Mouse (Mus musculus): Measurements from ENCODE around the gene Sarnp. TPM values are rescaled to one million over a fixed set of nuclear protein-coding genes. Genes with fewer than 3 reads are reported as not detected.

Gene Sarnp
- polyA plus RNA-seq, 1 experiment, result 40.8 TPM

DNA sequence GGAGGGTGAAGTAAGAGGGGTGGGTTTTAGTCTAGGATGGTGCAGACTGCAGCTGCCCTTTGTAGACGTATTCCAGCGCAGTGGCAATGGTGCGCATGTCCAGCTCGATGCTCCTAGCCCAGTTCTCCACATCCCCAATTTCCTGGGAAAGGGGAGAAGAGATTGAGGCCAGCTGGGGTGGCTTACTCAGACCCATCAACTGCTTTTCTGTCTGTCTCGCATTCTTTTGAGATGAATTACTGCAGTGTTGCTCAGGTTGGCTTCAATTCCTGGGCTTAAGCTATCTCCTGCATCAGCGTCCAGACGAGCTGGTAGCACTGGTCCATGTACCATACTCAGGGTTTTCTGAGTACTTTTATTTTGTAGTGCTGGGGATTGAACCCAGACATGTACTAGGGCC, 102.8 kb downstream of the Sarnp start:
- peak overlapping the region; percentile 34 for H3K4me3 ChIP-seq
- peak; percentile 40 for TF ChIP-seq POLR2A (IDR thresholded peaks at IDR 0.05; ENCODE audit: insufficient read length, low read depth)
- no peak for TF ChIP-seq TCF12 (IDR thresholded peaks at IDR 0.05; ENCODE audit: insufficient read depth, poor library complexity, severe bottlenecking)
- peak; percentile 82 for TF ChIP-seq POLR2AphosphoS2 (IDR thresholded peaks at IDR 0.05; ENCODE audit: insufficient read length, low read depth)
- TF ChIP-seq MYOD1 (IDR thresholded peaks at IDR 0.05; ENCODE audit: control insufficient read depth in 1 of 3, insufficient read length in 2 of 3, low read depth in 2 of 3), result peak in 1 of 3 experiments; percentile 37
- peak overlapping the region; percentile 92 for H3K4me2 ChIP-seq (ENCODE audit: low read depth)
- H3ac ChIP-seq (ENCODE audit: control insufficient read depth, insufficient read length), result peak overlapping the region; percentile 0
- no peaks in the 10 kb centered on the region for H3K27me3 ChIP-seq (ENCODE audit: control insufficient read depth, insufficient read depth, insufficient read length)
- peaks cover 20% of the 10 kb centered on the region for H3K79me2 ChIP-seq (ENCODE audit: control insufficient read depth, insufficient read depth)
- peaks cover 25% of the 10 kb centered on the region for H3K36me3 ChIP-seq (ENCODE audit: control insufficient read depth, insufficient read depth)

DNA sequence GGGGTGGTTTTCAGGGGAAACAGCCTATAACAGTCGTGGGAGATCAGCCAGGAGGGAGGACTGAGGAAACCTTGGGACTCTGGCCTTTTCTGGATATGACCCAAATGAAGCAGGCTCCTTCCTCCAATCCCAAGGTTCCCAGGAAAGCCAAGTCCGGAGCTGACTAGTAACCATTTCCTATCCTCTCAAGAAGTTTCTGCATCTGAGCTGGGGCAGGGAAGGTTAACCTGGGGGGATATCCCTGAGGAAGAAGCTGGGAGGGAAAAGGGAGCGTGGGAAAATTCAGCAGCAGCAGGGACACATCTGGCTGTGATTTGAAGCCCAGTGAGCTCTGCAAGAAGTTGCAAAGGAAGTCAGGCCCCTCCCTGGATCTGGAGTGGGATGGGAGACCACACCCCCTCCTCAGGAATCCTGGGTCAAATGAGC, 103.6 kb downstream of the Sarnp start:
- no peak for TF ChIP-seq MYOD1 (IDR thresholded peaks at IDR 0.05; ENCODE audit: control insufficient read depth in 1 of 3, insufficient read length in 2 of 3, low read depth in 2 of 3)
- no peak for TF ChIP-seq USF1 (IDR thresholded peaks at IDR 0.05; ENCODE audit: low read depth)
- TF ChIP-seq POLR2A (IDR thresholded peaks at IDR 0.05; ENCODE audit: insufficient read length, low read depth), result no peak
- no peak for TF ChIP-seq SRF (IDR thresholded peaks at IDR 0.05; ENCODE audit: control insufficient read depth, insufficient read length, low read depth)
- TF ChIP-seq TCF12 (IDR thresholded peaks at IDR 0.05; ENCODE audit: insufficient read depth, poor library complexity, severe bottlenecking), result no peak
- TF ChIP-seq TCF3 (IDR thresholded peaks at IDR 0.05; ENCODE audit: insufficient read length, low read depth), result no peak
- no peak for TF ChIP-seq MYOG (IDR thresholded peaks at IDR 0.05; ENCODE audit: control insufficient read depth in 1 of 3, insufficient read depth in 1 of 3, insufficient read length in 2 of 3, low read depth in 2 of 3)
- no peak for TF ChIP-seq E2F4 (IDR thresholded peaks at IDR 0.05; ENCODE audit: insufficient read depth)
- TF ChIP-seq POLR2AphosphoS2 (IDR thresholded peaks at IDR 0.05; ENCODE audit: insufficient read length, low read depth), result no peak
- peaks cover 18% of the 10 kb centered on the region for H3K36me3 ChIP-seq (ENCODE audit: control insufficient read depth, insufficient read depth)
- H3K27me3 ChIP-seq (ENCODE audit: control insufficient read depth, insufficient read depth, insufficient read length), result no peaks in the 10 kb centered on the region
- peaks cover 14% of the 10 kb centered on the region for H3K79me2 ChIP-seq (ENCODE audit: control insufficient read depth, insufficient read depth)
- peak overlapping the region; percentile 0 for H3ac ChIP-seq (ENCODE audit: control insufficient read depth, insufficient read length)
- H3K4me2 ChIP-seq (ENCODE audit: low read depth), result peak overlapping the region; percentile 92
- peak overlapping the region; percentile 34 for H3K4me3 ChIP-seq

DNA sequence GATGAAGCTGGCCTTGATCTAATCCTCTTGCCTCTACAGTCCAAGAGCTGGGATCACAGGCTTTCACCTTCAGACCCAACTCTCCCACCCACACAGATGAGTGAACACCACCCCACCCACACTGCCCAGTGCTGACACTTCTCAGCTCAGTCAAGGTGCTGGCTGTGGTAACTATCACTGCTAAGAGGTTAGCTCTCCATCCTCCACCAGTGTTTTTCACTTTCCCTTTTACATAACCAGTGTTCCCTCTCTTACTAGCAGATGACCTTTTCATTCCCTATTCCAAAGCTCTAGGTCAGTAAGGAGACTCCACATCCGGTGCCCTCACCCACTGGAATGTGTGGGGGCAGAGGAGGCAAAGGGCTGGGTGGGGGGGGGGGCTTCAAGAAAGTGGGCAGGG, 104.1 kb downstream of the Sarnp start:
- Histone ChIP-seq H3K4me2 (ENCODE audit: low read depth) (peak overlapping the region; percentile 92), H3K27me3 (ENCODE audit: control insufficient read depth, insufficient read depth, insufficient read length) (no peaks in the 10 kb centered on the region), H3K4me3 (peak overlapping the region; percentile 34)

DNA sequence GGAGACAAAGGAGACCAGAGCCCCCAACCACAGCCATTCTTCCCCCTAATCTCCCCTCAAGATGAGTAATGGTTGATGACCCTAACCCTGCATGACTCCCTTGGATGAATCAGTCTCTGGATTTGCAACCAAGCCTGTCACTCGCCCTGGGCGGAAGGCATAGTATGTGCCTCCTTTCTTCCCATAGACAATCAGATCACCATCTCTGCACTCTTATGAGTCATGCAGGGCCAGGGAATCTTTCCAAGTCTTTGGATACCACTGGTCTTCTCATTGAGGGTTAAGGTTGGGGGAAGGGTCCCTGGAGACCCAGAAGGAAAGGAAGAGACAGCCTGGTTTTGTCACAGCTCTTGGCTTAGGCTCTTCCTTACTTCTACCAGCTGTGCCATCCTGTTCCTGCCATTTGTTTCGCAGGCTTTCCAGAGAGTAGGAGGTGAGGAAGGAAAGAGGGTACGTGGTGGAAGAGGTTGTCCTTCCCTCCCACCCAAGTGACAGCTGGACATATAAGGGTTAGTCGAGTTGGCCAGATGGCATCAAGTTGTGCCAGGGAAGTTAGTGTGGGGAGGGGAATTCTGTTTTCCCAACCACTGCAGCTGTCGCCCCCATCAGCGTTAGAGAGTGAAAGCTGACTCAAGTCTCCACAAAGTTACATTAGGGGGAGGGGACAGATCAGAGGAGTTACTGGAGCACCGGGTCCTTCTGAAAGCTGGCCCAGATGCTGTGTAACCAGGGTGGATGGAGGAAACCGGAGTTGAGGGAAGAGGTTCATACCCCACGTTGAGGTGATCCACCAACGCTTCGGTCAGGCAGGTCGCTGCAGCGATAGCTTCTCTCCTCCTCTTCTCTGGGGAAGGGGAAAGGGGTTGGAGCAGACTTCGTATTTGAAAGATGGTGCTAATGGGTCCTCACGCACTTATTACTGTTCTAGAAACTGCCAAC, 105.0 kb downstream of the Sarnp start:
- Histone ChIP-seq H3K79me2 (ENCODE audit: control insufficient read depth, insufficient read depth) (peaks cover 14% of the 10 kb centered on the region), H3K4me3 (peak overlapping the region; percentile 34), H3K4me2 (ENCODE audit: low read depth) (peak overlapping the region; percentile 92), H3K27me3 (ENCODE audit: control insufficient read depth, insufficient read depth, insufficient read length) (no peaks in the 10 kb centered on the region), H3K36me3 (ENCODE audit: control insufficient read depth, insufficient read depth) (peaks cover 5% of the 10 kb centered on the region), H3ac (ENCODE audit: control insufficient read depth, insufficient read length) (peak overlapping the region; percentile 49)
- TF ChIP-seq POLR2A (IDR thresholded peaks at IDR 0.05; ENCODE audit: insufficient read length, low read depth), result peak; percentile 70
- no peak for TF ChIP-seq REST (IDR thresholded peaks at IDR 0.05; ENCODE audit: insufficient read depth, insufficient read length)
- peak; percentile 99 for TF ChIP-seq MYOD1 (IDR thresholded peaks at IDR 0.05; ENCODE audit: control insufficient read depth in 1 of 3, insufficient read length in 2 of 3, low read depth in 2 of 3)
- TF ChIP-seq E2F4 (IDR thresholded peaks at IDR 0.05; ENCODE audit: insufficient read depth), result no peak
- TF ChIP-seq CEBPB (IDR thresholded peaks at IDR 0.05; ENCODE audit: insufficient read depth, poor library complexity, severe bottlenecking), result peak; percentile 72
- TF ChIP-seq MAX (IDR thresholded peaks at IDR 0.05; ENCODE audit: low read depth), result no peak
- TF ChIP-seq POLR2AphosphoS2 (IDR thresholded peaks at IDR 0.05; ENCODE audit: insufficient read length, low read depth), result peak; percentile 71
- peak; percentile 99 for TF ChIP-seq TCF12 (IDR thresholded peaks at IDR 0.05; ENCODE audit: insufficient read depth, poor library complexity, severe bottlenecking)
- TF ChIP-seq USF1 (IDR thresholded peaks at IDR 0.05; ENCODE audit: low read depth), result no peak
- peak; percentile 91 for TF ChIP-seq SRF (IDR thresholded peaks at IDR 0.05; ENCODE audit: control insufficient read depth, insufficient read length, low read depth)
- TF ChIP-seq MYOG (IDR thresholded peaks at IDR 0.05; ENCODE audit: control insufficient read depth in 1 of 3, insufficient read depth in 1 of 3, insufficient read length in 2 of 3, low read depth in 2 of 3), result peak; percentile 84 to 99 (median 98)
- TF ChIP-seq TCF3 (IDR thresholded peaks at IDR 0.05; ENCODE audit: insufficient read length, low read depth), result peak; percentile 94

More for the DNA sequence above, 104.1 kb downstream of the Sarnp start:
- H3ac ChIP-seq (ENCODE audit: control insufficient read depth, insufficient read length), result no peak overlapping the region
- H3K36me3 ChIP-seq (ENCODE audit: control insufficient read depth, insufficient read depth), result peaks cover 14% of the 10 kb centered on the region
- peaks cover 14% of the 10 kb centered on the region for H3K79me2 ChIP-seq (ENCODE audit: control insufficient read depth, insufficient read depth)
- TF ChIP-seq SRF (IDR thresholded peaks at IDR 0.05; ENCODE audit: control insufficient read depth, insufficient read length, low read depth) (no peak), CEBPB (IDR thresholded peaks at IDR 0.05; ENCODE audit: insufficient read depth, poor library complexity, severe bottlenecking) (no peak), POLR2AphosphoS2 (IDR thresholded peaks at IDR 0.05; ENCODE audit: insufficient read length, low read depth) (peak; percentile 68), POLR2A (IDR thresholded peaks at IDR 0.05; ENCODE audit: insufficient read length, low read depth) (peak; percentile 32), MYOD1 (IDR thresholded peaks at IDR 0.05; ENCODE audit: control insufficient read depth in 1 of 3, insufficient read length in 2 of 3, low read depth in 2 of 3) (peak in 1 of 3 experiments; percentile 15)

DNA sequence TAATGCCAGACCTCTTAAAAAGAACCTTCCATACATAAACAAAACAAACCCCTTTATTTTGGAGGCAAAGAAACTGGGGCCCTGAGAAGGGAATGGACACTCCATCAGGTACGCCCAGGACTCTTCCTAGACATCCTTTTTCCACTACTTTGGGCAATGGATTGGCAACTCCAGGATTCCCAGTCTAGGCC, 105.6 kb downstream of the Sarnp start, which contains the start of gene Rdh5:
Gene Rdh5, minus strand, starts transcription at position 67 of the 191 bp plus-strand sequence.
- Histone ChIP-seq H3K79me2 (ENCODE audit: control insufficient read depth, insufficient read depth) (peaks cover 14% of the 10 kb centered on the region), H3K4me2 (ENCODE audit: low read depth) (peak within 1 kb of the TSS; percentile 96), H3K36me3 (ENCODE audit: control insufficient read depth, insufficient read depth) (no peaks in the 10 kb centered on the region), H3K4me3 (peak within 1 kb of the TSS; percentile 34), H3K27me3 (ENCODE audit: control insufficient read depth, insufficient read depth, insufficient read length) (no peaks in the 10 kb centered on the region), H3ac (ENCODE audit: control insufficient read depth, insufficient read length) (peak within 1 kb of the TSS; percentile 49)
- no peak for TF ChIP-seq TCF12 (IDR thresholded peaks at IDR 0.05; ENCODE audit: insufficient read depth, poor library complexity, severe bottlenecking)
- TF ChIP-seq POLR2AphosphoS2 (IDR thresholded peaks at IDR 0.05; ENCODE audit: insufficient read length, low read depth), result no peak
- no peak for TF ChIP-seq MYOG (IDR thresholded peaks at IDR 0.05; ENCODE audit: control insufficient read depth in 1 of 3, insufficient read depth in 1 of 3, insufficient read length in 2 of 3, low read depth in 2 of 3)
